Mouse (Mus musculus) stomach, postnatal 0 days (tissue): ENCODE results near the gene Ftsj1. TPM values are rescaled to one million over a fixed set of nuclear protein-coding genes. Genes with fewer than 3 reads are reported as not detected.

Experiments
- ATAC-seq: fragments of 200-750 bp; cut with Nextera tagmentation; 2 replicates; pipeline ENCODE4 v1.8.0; 2017; ENCODE audit not compliant: low FRiP score, low TSS enrichment
- DNase-seq: peaks from one replicate; pipeline ENCODE4 v3.0.0-alpha.2; 2016; ENCODE audit warnings: low spot score
- H3K27ac ChIP-seq: fragments of 300-500 bp; sonication (generic); replicated peaks from 2 replicates; pipeline ENCODE4 v1.5.1; 2014; ENCODE audit warnings: mild to moderate bottlenecking, control low read depth
- H3K27me3 ChIP-seq: fragments of 300-500 bp; sonication (generic); 2 replicates; pipeline ENCODE4 v1.6.1; 2014; ENCODE audit warnings: low read length; ENCODE audit not compliant: control insufficient read depth, insufficient read depth
- H3K36me3 ChIP-seq: fragments of 300-500 bp; sonication (generic); 2 replicates; pipeline ENCODE4 v1.6.1; 2014; ENCODE audit warnings: low read length, mixed read lengths; ENCODE audit not compliant: control insufficient read depth, insufficient read depth
- H3K4me1 ChIP-seq: fragments of 300-500 bp; sonication (generic); replicated peaks from 2 replicates; pipeline ENCODE4 v1.6.1; 2014; ENCODE audit warnings: antibody characterized with exemption; ENCODE audit not compliant: control insufficient read depth, insufficient read depth
- H3K4me2 ChIP-seq: fragments of 300-500 bp; sonication (generic); replicated peaks from 2 replicates; pipeline ENCODE4 v1.6.1; 2014; ENCODE audit warnings: low read depth, mild to moderate bottlenecking, control low read depth, moderate library complexity
- H3K4me3 ChIP-seq: fragments of 300-500 bp; sonication (generic); 2 replicates; pipeline ENCODE4 v1.5.1; 2014; ENCODE audit warnings: low read depth, low read length, control low read depth
- H3K9ac ChIP-seq: fragments of 300-500 bp; sonication (generic); 2 replicates; pipeline ENCODE4 v1.6.1; 2014; ENCODE audit warnings: mild to moderate bottlenecking, low read length, control low read depth, mixed read lengths
- H3K9me3 ChIP-seq: fragments of 300-500 bp; sonication (generic); 2 replicates; pipeline ENCODE4 v1.6.1; 2016; ENCODE audit warnings: low read length; ENCODE audit not compliant: control insufficient read depth
- CTCF ChIP-seq: IDR thresholded peaks from 2 replicates; pipeline ENCODE4 v1.5.1; 2016; ENCODE audit warnings: antibody characterized with exemption, low read depth, mild to moderate bottlenecking, moderate library complexity
- EP300 ChIP-seq: optimal IDR thresholded peaks from 2 replicates; pipeline ENCODE3; 2016; ENCODE audit warnings: antibody characterized with exemption
- WGBS: fragments of 180-500 bp; shearing (Covaris S2); extraction: QIAGEN DNeasy Blood & Tissue Kit; methylation state at CpG from one replicate; pipeline ENCODE4 v1.1.7; 2014; 5-methylcytosine and 5-hydroxymethylcytosine counted together
- polyA plus RNA-seq: library from polyadenylated mRNA; unstranded; fragments of >200 nt; fragmentation: Nextera tagmentation; extraction: Ambion mirVana; gene quantifications from 2 replicates; pipeline ENCODE4 v1.2.1, GENCODE M21; 2015

Gene Ftsj1
- 19.9 and 20.3 TPM in 2 replicates for polyA plus RNA-seq

GRCm38 (mm10) chrX:8252334-8253285 lies at the start of gene Ftsj1:
Gene Ftsj1, minus strand, starts transcription at chrX:8252406.
- WGBS: 14% methylated on average over 45 of the region's 45 CpGs
- Histone ChIP-seq H3K4me2 (peak within 1 kb of the TSS; percentile 58), H3K36me3 (no peaks in the 10 kb centered on the region), H3K27me3 (no peaks in the 10 kb centered on the region), H3K4me1 (no peaks in the 10 kb centered on the region), H3K9me3 (no peaks in the 10 kb centered on the region), H3K9ac (peak within 1 kb of the TSS; percentile 64), H3K4me3 (peak within 1 kb of the TSS; percentile 51), H3K27ac (no peak within 1 kb of the TSS; the same call in 1 of the 2 replicates)
- peak; percentile 79 for DNase-seq
- ATAC-seq: peak; percentile 95
- TF ChIP-seq EP300 (no peak), CTCF (no peak)

- H3K27ac ChIP-seq: no peak overlapping the region
- no peaks in the 10 kb centered on the region for H3K4me1 ChIP-seq
- no peak overlapping the region for H3K4me2 ChIP-seq
- DNase-seq: no peak
- TF ChIP-seq CTCF: no peak
- TF ChIP-seq EP300: no peak
- no peak overlapping the region for H3K9ac ChIP-seq
- H3K36me3 ChIP-seq: no peaks in the 10 kb centered on the region
- no peak overlapping the region for H3K4me3 ChIP-seq
- WGBS: 71% methylated on average over 5 of the region's 5 CpGs
- no peaks in the 10 kb centered on the region for H3K9me3 ChIP-seq
- ATAC-seq: no peak
- H3K27me3 ChIP-seq: no peaks in the 10 kb centered on the region
Measured at GRCm38 (mm10) chrX:8288621-8289020, 36.4 kb upstream of the Ftsj1 start.

GRCm38 (mm10) chrX:8274056-8274455 lies 21.9 kb upstream of the Ftsj1 start:
- TF ChIP-seq CTCF: no peak
- no peak for TF ChIP-seq EP300
- ATAC-seq: no peak; the same call in 1 of the 2 replicates

GRCm38 (mm10) chrX:8272000-8272399 lies 19.8 kb upstream of the Ftsj1 start:
- Histone ChIP-seq H3K9ac (no peak overlapping the region), H3K4me1 (no peaks in the 10 kb centered on the region), H3K9me3 (no peaks in the 10 kb centered on the region), H3K27ac (no peak overlapping the region), H3K4me2 (peak overlapping the region; percentile 44), H3K36me3 (no peaks in the 10 kb centered on the region), H3K27me3 (no peaks in the 10 kb centered on the region), H3K4me3 (peak overlapping the region; percentile 2; the same call in 1 of the 2 replicates)
- 27% methylated on average over 10 of the region's 10 CpGs for WGBS
- no peak for TF ChIP-seq CTCF
- no peak for TF ChIP-seq EP300
- ATAC-seq: no peak
- no peak for DNase-seq

More at GRCm38 (mm10) chrX:8274056-8274455, 21.9 kb upstream of the Ftsj1 start:
- Histone ChIP-seq H3K9ac (no peak overlapping the region), H3K36me3 (no peaks in the 10 kb centered on the region), H3K27me3 (no peaks in the 10 kb centered on the region), H3K9me3 (no peaks in the 10 kb centered on the region), H3K4me1 (no peaks in the 10 kb centered on the region), H3K4me3 (no peak overlapping the region), H3K4me2 (no peak overlapping the region), H3K27ac (no peak overlapping the region)
- 55% methylated on average over 5 of the region's 5 CpGs for WGBS
- no peak for DNase-seq

GRCm38 (mm10) chrX:8271083-8271820 lies 19.0 kb upstream of the Ftsj1 start, which contains the start of gene Slc38a5:
Gene Slc38a5, plus strand, starts transcription at chrX:8271133.
- Histone ChIP-seq H3K36me3 (no peaks in the 10 kb centered on the region), H3K27ac (no peak within 1 kb of the TSS), H3K9me3 (no peaks in the 10 kb centered on the region), H3K4me2 (peak within 1 kb of the TSS; percentile 44), H3K4me1 (no peaks in the 10 kb centered on the region), H3K4me3 (peak within 1 kb of the TSS; percentile 20), H3K9ac (no peak within 1 kb of the TSS), H3K27me3 (no peaks in the 10 kb centered on the region)
- ATAC-seq: no peak
- no peak for TF ChIP-seq EP300
- TF ChIP-seq CTCF: no peak
- no peak for DNase-seq
- WGBS: 26% methylated on average over 11 of the region's 15 CpGs
